Mouse (Mus musculus): Measurements from ENCODE around the gene Mcee.

Mcee gene

DNA sequence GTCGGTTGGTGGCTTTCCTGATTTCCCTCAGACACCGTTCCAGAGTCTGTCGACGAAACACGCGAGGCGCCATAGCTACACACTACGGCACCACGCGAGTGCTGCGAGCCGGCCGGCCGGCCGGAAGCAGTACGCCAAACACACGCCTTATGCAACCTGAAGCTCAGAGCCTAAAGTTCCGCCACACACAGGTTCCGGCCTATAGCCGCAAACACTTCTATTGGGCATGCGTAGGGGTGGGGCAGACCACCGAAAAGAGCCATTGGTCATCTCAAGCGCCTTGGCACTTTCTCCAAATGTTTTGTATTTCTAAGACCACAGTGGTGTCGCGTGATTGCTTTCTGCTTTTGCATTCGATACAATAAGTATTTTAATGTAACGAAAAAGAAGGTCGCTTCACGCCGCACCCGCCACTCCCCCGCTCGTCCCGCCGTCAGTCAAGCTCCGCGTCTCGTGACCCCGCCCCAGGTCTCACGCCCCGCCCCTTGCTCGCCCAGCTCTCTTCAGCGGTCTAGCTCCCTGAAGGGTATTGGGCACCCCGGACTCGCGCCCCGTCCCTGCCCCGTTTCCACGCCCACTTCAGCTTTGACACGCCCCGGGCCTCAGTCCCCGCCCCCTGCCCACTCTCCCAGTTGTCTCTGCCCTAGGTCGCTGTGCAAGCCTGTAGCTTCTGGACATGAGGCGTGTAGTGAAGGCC, at the start of gene Mcee, which contains the start of gene Mphosph10:
Gene Mcee, plus strand, starts transcription at position 486 of the 697 bp plus-strand sequence.
Gene Mphosph10, minus strand, starts transcription at position 147 of the 697 bp plus-strand sequence.
- DNase-seq, result peak; percentile 99

DNA sequence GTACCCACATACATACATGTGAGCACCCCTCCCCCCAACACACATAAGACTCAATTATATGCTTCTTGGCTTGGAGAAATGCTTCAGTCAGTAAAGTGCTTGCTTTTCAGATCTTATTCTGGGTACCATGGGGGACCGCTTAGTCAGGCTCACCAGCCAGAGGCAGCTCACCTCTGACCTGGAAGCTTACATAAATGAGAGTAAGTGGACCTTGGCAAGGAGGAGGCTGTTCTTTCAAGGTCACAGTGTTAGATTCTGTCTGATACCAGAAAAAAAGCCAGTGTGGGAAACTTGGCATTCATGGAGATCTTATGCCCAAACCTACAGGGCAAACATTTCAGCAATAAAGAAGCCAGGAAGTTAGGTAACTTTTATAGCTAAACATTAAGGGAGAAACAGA, 44.6 kb upstream of the Mcee start:
- no peak for DNase-seq

DNA sequence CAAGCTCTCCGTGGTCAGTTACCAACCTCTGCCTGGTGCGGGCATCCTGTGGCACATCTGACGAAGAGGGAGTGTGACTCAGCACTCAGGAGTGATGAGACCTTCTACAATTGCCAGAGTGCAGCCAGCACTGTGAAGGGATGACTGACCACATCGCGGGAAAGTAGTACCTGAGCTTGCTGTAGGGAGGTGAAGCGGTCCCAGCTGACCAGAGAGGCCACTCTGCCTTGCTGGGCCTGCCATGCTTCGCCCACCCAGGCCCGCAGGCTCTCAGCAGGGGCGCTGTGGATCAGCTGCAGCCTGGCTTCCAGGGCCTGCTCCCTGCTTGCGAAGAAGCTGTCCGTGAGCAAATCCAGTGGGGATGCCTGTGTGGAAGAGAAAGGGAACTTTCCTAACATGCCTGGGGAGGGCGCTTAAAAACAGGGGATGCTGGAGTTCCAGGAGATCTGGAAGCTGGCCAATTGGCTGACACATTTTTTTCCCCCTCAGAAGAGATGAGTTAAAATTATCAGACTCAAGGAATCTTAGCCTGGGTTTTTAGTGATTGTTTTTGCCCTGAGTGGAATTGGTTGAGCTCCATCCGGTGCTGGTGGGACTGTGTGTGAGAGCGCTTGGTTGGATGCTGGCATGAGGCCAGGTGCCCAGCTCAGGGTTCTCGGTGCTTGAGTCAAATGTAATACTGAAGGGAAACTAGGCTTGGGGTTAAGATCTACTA, 43.1 kb upstream of the Mcee start:
- no peak for DNase-seq

DNA sequence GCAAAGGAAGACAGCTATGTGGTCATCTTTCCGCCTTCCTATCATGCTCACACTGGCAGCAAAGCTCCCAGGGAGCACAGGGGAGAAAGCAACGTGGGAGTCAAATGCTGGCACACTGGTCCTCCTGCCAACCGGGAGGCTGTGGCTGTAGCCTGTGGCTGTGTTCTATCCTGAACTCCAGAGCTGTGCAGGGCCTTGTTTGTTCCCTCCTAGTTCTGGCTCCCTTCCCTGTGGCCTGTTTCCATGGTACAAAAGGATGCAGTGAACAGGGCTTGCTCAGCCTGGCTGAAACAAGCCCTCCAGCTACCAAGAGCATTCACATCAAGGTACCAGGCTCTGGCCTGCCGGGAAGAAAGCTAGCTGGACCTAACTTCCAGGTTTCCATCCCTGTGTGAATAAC, 41.3 kb upstream of the Mcee start:
- DNase-seq, result no peak

DNA sequence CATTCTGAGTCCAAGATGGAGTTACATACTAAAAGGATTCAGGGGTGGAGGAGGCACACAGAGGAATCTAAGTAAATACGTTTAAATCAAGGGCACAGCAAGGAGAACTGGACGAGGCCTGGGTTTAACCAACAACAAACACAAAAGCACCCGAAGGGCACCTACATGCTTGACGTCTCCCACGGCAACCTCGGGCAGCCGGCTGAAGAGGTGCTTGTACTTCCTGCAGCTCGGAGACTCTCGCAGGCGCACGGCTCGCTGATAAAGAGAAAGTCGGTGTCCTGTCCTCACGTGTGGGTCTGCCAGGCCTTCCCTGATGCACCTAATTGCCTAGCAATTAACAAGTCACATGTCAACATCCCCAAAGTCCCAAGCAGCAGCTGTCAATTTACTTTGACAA, 38.2 kb upstream of the Mcee start:
- DNase-seq, result no peak

DNA sequence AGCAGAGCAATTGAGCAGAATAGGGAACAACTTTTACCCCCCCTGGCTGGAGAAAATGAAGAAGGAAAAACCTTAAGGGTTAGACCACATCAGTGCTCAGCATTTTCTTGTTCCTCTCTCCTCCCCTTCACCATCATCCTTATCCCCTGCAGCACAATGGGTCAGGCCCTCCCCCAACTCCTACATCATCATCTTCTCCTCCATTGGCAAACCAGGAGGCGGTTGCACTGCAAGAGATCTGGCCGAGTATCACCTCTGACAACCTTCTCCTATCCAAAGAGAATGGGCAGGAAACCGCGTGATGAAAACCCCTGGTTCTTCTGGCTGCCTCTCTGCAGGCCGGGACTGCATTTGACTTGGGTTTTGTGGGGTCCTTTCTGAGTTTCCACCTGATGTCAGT, 35.7 kb upstream of the Mcee start:
- no peak for DNase-seq

DNA sequence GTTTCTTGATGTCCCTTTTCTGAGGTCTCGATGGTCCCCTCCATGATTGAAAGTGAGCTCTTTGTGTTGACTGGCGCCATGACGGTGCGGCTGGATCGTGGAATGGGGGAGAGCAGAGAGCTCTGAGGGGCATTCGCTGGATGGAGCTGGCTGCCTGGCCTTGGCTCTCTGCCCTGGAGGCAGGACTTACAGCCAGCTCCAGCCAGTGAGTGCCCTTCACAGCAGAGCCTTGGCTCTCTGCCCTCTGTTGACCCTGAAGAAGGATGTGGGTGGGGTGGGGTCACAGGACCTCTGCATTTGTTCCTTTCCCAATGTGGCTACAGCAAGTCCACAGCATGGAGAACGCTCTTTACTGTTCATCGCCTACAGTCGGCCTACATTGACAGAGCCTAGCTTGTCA, 35.0 kb upstream of the Mcee start:
- DNase-seq, result no peak

DNA sequence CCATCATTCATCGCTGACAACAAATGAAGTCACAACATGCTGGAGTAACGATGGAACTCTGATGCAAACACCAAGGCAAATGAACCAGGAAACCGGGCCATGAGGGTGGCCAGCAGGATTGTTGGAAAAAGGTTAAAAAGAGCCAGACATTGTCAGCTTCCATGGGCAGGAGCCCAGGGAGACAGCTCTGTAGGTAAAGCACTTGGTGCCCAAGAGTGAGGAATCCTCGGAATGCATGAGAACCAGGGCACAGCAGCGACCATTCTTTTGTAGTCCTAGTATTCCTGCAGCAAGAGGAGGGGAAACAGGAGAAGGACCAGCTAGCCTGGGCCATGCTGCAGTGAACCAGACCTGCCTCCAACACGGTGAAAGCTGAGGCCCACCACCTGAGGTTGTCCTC, 33.7 kb upstream of the Mcee start:
- no peak for DNase-seq

DNA sequence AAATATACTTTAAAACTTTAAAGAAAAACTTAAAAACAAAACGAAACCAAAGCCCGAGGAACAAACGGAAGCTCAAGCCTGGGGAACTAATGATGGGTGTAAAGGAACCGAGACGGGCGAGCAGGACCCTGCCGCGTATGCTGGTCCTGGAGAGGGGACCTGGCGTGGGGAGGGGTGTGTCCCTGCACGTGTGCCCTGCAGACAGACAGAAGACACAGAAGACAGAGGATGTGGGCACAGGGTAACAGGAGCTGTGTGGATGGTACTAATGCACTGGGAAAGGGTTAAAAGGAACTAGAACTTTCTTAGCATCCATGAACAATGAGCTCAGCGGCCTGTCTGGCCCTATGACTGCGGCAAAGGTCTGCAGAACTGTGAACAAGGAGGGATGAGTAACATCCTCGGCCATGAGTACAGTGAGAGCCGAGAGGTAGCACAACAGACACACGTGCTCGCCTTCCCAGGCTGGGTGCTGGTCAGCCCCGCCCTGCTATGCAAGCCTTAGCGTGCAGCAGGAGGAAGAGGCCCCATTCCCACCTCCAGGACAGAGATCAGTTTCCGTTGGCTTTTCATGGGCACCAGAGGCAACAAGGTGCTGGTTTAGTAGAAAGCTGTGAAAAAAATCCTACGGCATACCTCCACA, 32.3 kb upstream of the Mcee start:
- no peak for DNase-seq

DNA sequence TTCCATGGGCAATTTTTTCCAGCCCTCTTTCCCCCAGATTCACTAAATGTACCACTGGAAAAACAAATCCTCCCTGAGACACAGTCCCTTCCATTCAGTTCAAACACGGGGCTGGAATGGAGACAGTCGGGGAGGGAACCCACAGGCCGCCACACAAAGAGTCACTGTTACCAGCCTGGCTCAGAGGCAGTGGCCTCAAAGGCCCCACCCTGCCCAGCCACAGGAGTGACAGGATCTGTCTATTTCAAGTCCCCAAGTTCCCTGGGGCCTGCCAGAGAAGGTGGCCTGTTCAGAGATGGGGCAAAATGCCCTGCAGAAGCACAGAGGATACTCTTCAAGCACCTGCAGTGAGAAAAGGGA, 31.8 kb upstream of the Mcee start:
- DNase-seq, result no peak

DNA sequence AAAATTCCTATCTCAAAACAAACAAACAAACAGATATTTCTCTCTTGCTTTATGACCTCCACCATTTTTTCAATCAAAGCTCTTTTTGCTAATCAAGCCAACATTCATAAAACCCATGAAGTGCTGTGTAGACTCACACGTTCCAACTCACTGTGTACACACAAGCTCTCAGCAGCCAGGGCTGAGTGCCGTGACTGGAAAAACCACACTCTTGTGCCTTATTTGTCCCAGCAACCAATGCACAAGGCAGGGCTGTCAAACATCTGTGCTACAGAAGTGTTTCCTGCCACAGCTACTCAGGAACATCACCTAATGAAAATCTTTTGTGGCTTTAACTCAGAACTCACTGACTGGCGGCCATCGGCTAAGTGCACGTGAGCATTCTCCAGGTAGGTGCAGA, 26.5 kb upstream of the Mcee start:
- DNase-seq, result no peak

DNA sequence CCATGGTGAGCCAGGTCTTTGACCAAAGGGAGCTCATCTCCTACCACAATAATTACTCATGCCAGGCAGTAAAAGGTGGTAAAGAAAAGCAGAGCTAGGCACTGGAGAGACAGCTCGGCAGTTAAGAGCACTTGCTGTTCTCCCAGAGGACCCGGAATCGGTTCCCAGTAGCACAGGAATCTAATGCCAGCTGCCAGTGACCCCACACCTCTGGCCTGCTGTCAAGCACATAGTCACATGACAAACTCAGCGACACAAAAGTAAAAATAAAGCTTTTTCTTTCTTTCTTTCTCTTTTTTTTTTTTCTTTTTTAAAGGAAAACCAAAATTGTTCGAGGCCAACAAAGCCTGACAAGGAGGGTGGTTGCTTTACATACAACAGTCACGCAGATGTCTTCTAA, 22.6 kb upstream of the Mcee start:
- DNase-seq, result no peak

DNA sequence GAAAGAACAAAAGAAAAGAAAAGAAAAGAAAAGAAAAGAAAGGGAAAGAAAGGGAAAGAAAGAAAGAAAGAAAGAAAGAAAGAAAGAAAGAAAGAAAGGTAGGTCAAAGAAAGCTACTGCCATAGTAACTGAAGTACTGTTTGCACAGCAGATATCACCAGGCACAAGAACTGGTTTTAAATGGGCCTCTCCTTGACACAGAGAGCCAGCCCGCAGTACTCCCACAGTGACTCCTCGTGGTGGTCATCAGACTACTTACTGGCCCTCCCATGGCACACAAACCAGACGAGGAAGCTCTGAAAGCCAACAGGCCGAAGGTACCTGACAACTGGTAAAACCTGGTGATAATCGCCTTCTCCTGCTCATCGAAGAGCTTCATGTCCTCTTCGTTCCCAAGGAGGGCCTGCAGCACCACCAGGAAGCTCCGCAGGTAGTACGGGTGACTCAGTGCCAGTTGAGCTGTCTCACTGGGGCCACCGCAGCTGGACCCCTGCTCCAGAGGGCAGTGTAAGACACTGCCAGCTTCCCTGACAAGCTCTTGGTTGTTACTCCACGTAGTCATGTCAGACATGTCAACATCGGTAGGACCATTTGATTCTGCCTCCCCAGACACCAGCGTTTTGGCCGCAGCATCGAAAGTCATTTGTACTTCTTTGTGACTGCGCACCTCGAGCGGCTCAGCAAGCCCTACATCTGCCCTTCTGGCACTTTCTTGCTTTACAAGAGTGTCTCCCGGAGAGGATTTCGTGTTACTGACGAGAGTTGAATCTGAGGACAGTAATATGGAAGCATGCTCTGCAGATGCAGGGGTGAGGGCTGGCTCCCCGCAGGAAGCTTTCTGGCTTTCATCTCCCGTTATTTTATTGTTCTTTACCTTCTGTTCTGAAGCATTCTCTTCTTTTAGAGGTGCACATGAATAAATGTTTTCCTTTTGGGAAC, 20.2 kb upstream of the Mcee start:
- no peak for DNase-seq

DNA sequence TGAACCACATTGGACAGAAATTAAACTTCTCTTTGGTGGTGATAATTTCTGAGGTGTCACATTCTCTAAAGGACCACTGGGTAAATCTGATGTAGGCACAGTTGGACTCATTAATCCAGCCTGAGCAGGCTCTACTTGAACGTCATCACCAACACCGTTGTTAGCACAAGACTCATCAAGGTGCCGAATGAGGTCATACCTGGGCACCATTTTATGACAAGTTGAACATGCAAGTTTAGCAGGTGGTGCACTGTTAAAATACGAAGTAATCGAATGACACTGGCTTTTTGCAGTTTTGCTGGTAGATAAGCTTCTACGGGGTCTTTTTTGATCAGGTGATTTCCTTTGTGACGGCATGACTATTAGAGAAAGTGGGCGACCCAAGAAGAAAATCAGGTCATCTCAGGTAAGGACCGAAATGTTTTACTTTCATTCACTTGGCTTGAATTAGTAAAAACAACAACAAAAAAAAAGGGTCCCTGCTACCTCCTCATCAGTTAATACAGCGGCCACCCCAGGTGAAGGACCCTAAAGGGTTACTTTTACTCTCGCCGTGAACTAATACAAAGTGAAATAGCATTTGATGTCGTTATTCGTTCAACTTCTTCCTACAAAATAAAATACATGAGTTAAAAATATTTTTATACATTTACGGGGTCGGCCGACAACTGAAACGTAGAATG, 19.1 kb upstream of the Mcee start:
- no peak for DNase-seq

DNA sequence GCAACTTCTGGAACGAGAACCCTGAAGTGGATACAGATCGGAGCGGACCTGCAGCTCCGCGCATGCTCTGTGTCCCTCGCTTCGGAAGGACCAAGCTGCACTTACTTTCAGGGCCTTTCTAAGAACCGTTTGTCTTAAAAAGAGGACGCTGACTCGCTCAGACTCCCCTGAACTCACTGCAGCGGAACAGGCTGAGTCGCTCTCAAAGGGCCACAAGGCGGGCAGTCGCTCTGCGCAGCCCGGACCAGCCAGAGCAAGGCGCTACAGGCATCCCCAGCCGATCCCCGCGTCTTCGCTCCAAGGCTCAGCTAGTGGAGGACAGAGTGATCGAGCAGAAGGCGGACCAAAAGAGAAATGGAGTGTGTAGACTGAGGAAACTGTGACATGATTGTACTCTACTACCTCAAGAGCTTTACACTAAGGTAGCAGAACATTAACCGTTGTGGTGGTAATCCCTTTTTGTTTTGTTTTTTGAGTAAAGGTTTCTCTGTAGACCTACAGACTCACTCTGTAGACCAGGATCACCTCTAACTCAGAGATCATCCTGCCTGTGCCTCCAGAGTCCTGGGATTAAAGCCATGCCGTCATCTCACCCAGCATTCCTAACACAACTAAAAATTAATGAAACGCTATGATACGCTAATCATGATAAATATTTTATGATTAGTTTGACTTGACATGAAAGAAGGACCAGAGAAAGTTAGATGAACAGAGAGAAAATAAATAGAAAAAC, 18.4 kb upstream of the Mcee start, which contains the start of gene Fan1:
Gene Fan1, minus strand, starts transcription at position 266 of the 733 bp plus-strand sequence.
- peak; percentile 87 for DNase-seq

DNA sequence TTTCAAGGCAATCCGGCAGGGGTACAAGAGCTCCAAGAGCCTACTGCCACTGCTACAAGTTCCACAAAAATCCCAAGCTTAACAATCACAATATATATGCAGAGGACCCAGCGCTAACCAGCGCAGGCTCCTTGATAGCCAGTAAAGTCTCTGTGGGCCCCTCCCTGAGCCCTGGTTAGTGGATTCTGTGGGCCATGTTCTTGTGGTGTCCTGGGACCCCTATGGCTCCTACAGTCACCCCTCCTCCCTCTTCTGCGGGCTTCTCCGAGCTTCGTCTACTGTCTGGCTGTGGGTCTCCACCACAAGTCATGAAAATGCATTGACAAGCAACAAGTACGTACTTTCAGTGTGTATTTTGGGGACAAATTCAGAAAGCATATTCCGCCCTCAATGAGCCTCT, 928 bp upstream of the Mcee start:
- DNase-seq, result peak; percentile 39

DNA sequence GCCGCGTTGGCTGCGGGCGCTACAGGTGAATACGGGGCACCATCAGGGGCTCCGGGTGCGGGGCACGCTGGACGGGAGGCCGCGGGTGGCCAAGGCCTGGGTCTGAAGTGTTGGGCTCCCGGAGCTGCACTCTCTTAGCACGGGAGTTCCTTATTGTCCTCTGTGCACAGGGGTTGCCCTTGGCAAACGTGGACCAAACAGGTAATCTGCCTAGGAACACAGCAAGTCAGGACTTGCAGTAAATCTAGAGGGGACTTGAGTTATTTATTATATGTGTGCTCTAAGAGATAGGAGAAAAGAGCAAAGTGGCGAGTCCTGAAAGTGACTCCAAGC, 378 bp downstream of the Mcee start:
- no peak for DNase-seq

DNA sequence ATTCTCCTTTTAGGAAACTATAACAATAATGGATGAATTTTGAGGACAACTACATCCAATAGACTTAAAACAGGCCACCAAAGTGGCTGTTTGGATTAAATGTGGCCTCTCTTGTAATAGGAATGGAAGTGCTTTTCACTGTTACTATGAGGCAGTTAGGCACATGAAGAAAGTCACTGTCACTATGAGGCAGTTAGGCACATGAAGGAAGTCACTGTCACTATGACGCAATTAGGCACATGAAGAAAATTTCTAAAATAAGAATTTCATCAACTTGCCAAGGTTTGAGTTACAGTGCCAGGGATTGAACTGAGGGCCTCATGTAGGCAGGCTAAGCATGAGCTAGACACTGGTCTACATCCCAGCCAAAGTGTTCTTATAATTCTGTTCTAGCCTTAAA, 8.3 kb downstream of the Mcee start:
- DNase-seq, result no peak

DNA sequence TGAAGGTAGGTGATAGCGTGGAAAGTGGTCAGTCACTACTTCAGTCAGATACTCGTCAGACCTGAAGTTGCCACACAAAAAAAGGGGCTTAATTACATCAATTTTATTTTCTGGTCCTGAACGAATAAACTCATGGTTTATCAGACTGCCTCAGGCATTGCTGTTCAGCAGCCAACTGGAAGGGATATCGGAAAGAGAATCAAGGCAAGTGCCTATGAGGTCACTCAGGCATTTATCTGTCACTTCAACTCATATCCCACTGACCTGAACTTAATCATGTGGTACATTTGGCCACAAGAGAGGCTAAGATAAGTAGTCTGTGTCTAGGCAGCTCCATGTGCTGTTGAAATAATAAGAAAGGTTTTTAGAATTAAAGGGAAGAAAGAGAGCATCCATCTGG, 10.0 kb downstream of the Mcee start:
- no peak for DNase-seq

DNA sequence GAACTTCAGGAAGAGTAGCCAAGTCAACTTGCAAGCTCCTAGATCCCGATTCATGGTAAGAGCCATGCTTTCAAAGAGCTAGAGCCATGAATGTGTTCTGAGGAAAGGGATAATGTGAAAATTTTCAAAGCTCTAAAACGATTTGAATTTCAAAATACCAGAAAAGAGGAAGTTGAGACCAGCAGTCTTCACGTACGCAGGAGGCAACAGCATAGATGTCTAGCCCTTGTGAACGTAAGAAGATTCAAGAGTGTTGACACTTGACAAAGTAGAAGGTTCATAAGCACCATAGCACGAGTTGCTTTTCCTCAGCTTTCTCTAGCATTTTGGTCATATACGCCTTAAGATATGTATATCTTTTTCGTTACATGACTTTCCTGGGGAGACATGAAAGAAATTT, 11.6 kb downstream of the Mcee start:
- DNase-seq, result no peak

DNA sequence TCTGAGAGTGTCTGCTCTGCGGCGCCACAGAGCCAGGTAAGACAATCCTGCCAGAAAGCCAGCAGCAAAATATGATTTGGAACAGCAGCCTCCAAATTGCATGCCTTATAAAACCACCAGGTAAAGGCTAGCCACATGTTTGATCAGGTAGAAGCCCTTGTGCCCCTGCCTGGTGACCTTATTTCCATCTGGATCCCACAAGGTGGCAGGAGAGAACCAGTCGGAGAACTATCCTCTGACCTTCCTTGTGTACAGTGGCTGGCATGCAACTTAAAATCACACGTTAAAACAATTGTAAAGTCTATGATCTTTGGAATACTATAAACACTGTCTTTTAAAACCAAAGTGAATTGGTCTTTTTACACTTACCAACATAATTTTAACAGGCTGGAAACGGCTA, 32.5 kb downstream of the Mcee start:
- no peak for DNase-seq
